Mouse (Mus musculus): ENCODE data around the gene Ddx31.

Ddx31 gene

GRCm38 (mm10) chr2:28840222-28840951 lies at the start of gene Ddx31, which contains the start of gene Gtf3c4:
Gene Ddx31 (plus strand): TSS chr2:28840406.
Gene Gtf3c4 (minus strand): TSS chr2:28840360.
- in situ Hi-C loops (cut with MboI, MseI): no loop called here

GRCm38 (mm10) chr2:28792931-28793610 lies 47.1 kb upstream of the Ddx31 start:
- in situ Hi-C loops (cut with MboI, MseI): no loop called here

- in situ Hi-C loops (cut with MboI, MseI): no loop called here
Measured at GRCm38 (mm10) chr2:28794623-28795022, 45.6 kb upstream of the Ddx31 start.

GRCm38 (mm10) chr2:28796298-28796697 lies 43.9 kb upstream of the Ddx31 start:
- in situ Hi-C loops (cut with MboI, MseI): no loop called here

- in situ Hi-C loops (cut with MboI, MseI): no loop called here
Measured at GRCm38 (mm10) chr2:28797490-28798106, 42.6 kb upstream of the Ddx31 start.

- in situ Hi-C loops (cut with MboI, MseI): no loop called here
Measured at GRCm38 (mm10) chr2:28798390-28798789, 41.8 kb upstream of the Ddx31 start.

GRCm38 (mm10) chr2:28799575-28799974 lies 40.6 kb upstream of the Ddx31 start:
- in situ Hi-C loops (cut with MboI, MseI): no loop called here

- in situ Hi-C loops (cut with MboI, MseI): no loop called here
Measured at GRCm38 (mm10) chr2:28803406-28803805, 36.8 kb upstream of the Ddx31 start.

GRCm38 (mm10) chr2:28808841-28809240 lies 31.4 kb upstream of the Ddx31 start:
- in situ Hi-C loops (cut with MboI, MseI): no loop called here

GRCm38 (mm10) chr2:28810260-28811013 lies 29.8 kb upstream of the Ddx31 start:
- in situ Hi-C loops (cut with MboI, MseI): no loop called here

GRCm38 (mm10) chr2:28818866-28819265 lies 21.3 kb upstream of the Ddx31 start:
- in situ Hi-C loops (cut with MboI, MseI): no loop called here

GRCm38 (mm10) chr2:28829265-28829664 lies 10.9 kb upstream of the Ddx31 start:
- in situ Hi-C loops (cut with MboI, MseI): no loop called here

GRCm38 (mm10) chr2:28836181-28836940 lies 3.8 kb upstream of the Ddx31 start:
- in situ Hi-C loops (cut with MboI, MseI): no loop called here

- in situ Hi-C loops (cut with MboI, MseI): no loop called here
Measured at GRCm38 (mm10) chr2:28839501-28840221, 545 bp upstream of the Ddx31 start.

- in situ Hi-C loops (cut with MboI, MseI): no loop called here
Measured at GRCm38 (mm10) chr2:28842042-28842441, 1.8 kb downstream of the Ddx31 start.

- in situ Hi-C loops (cut with MboI, MseI): no loop called here
Measured at GRCm38 (mm10) chr2:28848879-28849278, 8.7 kb downstream of the Ddx31 start.

GRCm38 (mm10) chr2:28852594-28852993 lies 12.4 kb downstream of the Ddx31 start:
- in situ Hi-C loops (cut with MboI, MseI): no loop called here

- in situ Hi-C loops (cut with MboI, MseI): no loop called here
Measured at GRCm38 (mm10) chr2:28855773-28856172, 15.6 kb downstream of the Ddx31 start.

- in situ Hi-C loops (cut with MboI, MseI): no loop called here
Measured at GRCm38 (mm10) chr2:28859303-28859702, 19.1 kb downstream of the Ddx31 start.

- in situ Hi-C loops (cut with MboI, MseI): no loop called here
Measured at GRCm38 (mm10) chr2:28860678-28861423, 20.6 kb downstream of the Ddx31 start.
